Mouse (Mus musculus): ENCODE measurements around the gene Acsm2. TPM values are rescaled to one million over a fixed set of nuclear protein-coding genes. Genes with fewer than 3 reads are reported as not detected.

Gene Acsm2
- polyA plus RNA-seq (2015; fragmentation: Nextera tagmentation; extraction: Ambion mirVana) = not detected in 2 replicates

DNA sequence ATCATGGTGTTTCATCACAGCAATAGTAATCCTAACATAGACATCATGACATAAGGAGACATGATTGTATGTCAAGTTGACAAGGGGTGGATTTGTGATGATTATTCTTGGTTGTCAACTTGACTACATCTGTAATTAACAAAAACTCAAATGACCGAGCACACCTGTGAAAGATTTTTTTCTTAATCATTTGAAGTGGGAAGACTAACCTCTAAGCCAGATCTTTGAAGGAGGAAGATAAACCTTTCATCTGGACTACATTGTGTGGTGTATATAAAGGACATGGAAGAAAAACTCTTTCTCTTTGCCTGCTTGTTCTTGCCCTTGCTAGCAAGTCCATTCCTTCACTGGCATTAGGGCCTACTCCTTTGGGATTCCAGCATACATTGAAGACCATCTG is at the start of gene Acsm2:
Acsm2 (plus strand) TSS at position 301 of the 400 bp plus-strand sequence.
- no peaks in the 10 kb centered on the region for H3K4me1 ChIP-seq (replicated peaks; ENCODE audit: control insufficient read depth, insufficient read depth, low read length)
- no peak for ATAC-seq (ENCODE audit: low read depth)

GRCm38 (mm10) chr7:119511143-119511542 is 43.0 kb upstream of the Acsm2 start:
- no peak overlapping the region for H3K9ac ChIP-seq (ENCODE audit: low read length)
- H3K4me2 ChIP-seq (ENCODE audit: low read depth, low read length) = no peak overlapping the region
- H3K27ac ChIP-seq (ENCODE audit: low read length) = no peak overlapping the region
- WGBS = 84% methylated on average over 4 of the region's 4 CpGs
- no peaks in the 10 kb centered on the region for H3K4me1 ChIP-seq (replicated peaks; ENCODE audit: control insufficient read depth, insufficient read depth, low read length)
- no peak for ATAC-seq (ENCODE audit: low read depth)
- H3K9me3 ChIP-seq (ENCODE audit: control insufficient read depth, low read length) = no peaks in the 10 kb centered on the region
- H3K4me3 ChIP-seq (ENCODE audit: low read length) = no peak overlapping the region
- H3K27me3 ChIP-seq (ENCODE audit: control insufficient read depth, insufficient read depth, low read depth, low read length) = no peaks in the 10 kb centered on the region
- H3K36me3 ChIP-seq (ENCODE audit: control insufficient read depth, insufficient read depth, low read length) = no peaks in the 10 kb centered on the region

More for the DNA sequence above, at the start of gene Acsm2:
- Histone ChIP-seq H3K36me3 (ENCODE audit: control insufficient read depth, insufficient read depth, low read length) (no peaks in the 10 kb centered on the region), H3K27ac (ENCODE audit: low read length) (no peak within 1 kb of the TSS), H3K4me3 (ENCODE audit: low read length) (no peak within 1 kb of the TSS), H3K27me3 (ENCODE audit: control insufficient read depth, insufficient read depth, low read depth, low read length) (no peaks in the 10 kb centered on the region), H3K9ac (ENCODE audit: low read length) (no peak within 1 kb of the TSS), H3K9me3 (ENCODE audit: control insufficient read depth, low read length) (no peaks in the 10 kb centered on the region), H3K4me2 (ENCODE audit: low read depth, low read length) (no peak within 1 kb of the TSS)
- 84% methylated on average over 1 of the region's 1 CpGs for WGBS

DNA sequence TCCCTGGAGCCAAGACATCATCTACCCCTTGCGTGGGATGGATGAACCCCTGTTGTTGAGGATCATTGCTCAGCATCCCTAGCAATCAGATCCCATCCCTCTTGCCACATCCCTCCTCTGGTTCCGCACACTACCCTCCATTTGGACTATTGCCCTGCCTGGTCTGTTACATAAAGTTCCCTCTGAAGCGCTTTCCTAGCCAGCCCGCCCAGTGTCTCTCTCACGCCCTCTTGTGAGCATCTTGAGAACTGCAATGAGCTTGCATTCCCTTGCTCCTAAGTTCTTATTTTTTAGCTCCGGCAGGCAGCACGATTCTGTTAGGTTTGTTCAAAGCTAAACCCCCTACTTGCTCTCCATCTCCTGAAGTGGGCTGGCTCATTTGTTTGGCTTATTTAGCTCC is 41.1 kb upstream of the Acsm2 start:
- Histone ChIP-seq H3K27me3 (ENCODE audit: control insufficient read depth, insufficient read depth, low read depth, low read length) (no peaks in the 10 kb centered on the region), H3K4me3 (ENCODE audit: low read length) (no peak overlapping the region), H3K9me3 (ENCODE audit: control insufficient read depth, low read length) (no peaks in the 10 kb centered on the region), H3K36me3 (ENCODE audit: control insufficient read depth, insufficient read depth, low read length) (no peaks in the 10 kb centered on the region), H3K4me1 (replicated peaks; ENCODE audit: control insufficient read depth, insufficient read depth, low read length) (no peaks in the 10 kb centered on the region), H3K27ac (ENCODE audit: low read length) (no peak overlapping the region), H3K4me2 (ENCODE audit: low read depth, low read length) (no peak overlapping the region), H3K9ac (ENCODE audit: low read length) (no peak overlapping the region)
- no peak for ATAC-seq (ENCODE audit: low read depth)
- 26% methylated on average over 7 of the region's 7 CpGs for WGBS

GRCm38 (mm10) chr7:119515492-119516271 is 38.5 kb upstream of the Acsm2 start:
- Histone ChIP-seq H3K9ac (ENCODE audit: low read length) (no peak overlapping the region), H3K4me1 (replicated peaks; ENCODE audit: control insufficient read depth, insufficient read depth, low read length) (no peaks in the 10 kb centered on the region), H3K4me3 (ENCODE audit: low read length) (no peak overlapping the region), H3K27me3 (ENCODE audit: control insufficient read depth, insufficient read depth, low read depth, low read length) (no peaks in the 10 kb centered on the region), H3K36me3 (ENCODE audit: control insufficient read depth, insufficient read depth, low read length) (no peaks in the 10 kb centered on the region), H3K9me3 (ENCODE audit: control insufficient read depth, low read length) (no peaks in the 10 kb centered on the region), H3K27ac (ENCODE audit: low read length) (no peak overlapping the region), H3K4me2 (ENCODE audit: low read depth, low read length) (no peak overlapping the region)
- no peak for ATAC-seq (ENCODE audit: low read depth)
- WGBS = 60% methylated on average over 10 of the region's 10 CpGs

DNA sequence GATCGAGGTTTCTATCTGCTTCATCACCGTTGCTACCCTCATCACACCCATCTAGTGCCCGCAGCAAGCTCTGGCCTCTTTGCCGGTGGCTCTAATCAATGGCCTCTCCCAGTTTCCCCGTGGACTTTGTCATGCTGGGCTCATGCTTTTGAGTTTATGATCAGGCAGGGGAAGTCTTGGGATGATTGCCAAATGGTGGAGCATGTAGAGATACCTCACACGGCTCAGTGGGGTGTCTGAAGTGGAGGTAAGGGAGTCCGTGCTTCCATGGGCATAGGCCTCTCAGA is 37.9 kb upstream of the Acsm2 start:
- no peak overlapping the region for H3K27ac ChIP-seq (ENCODE audit: low read length)
- H3K9ac ChIP-seq (ENCODE audit: low read length) = no peak overlapping the region
- 80% methylated on average over 7 of the region's 7 CpGs for WGBS
- H3K9me3 ChIP-seq (ENCODE audit: control insufficient read depth, low read length) = no peaks in the 10 kb centered on the region
- no peaks in the 10 kb centered on the region for H3K27me3 ChIP-seq (ENCODE audit: control insufficient read depth, insufficient read depth, low read depth, low read length)
- H3K4me3 ChIP-seq (ENCODE audit: low read length) = no peak overlapping the region
- no peaks in the 10 kb centered on the region for H3K36me3 ChIP-seq (ENCODE audit: control insufficient read depth, insufficient read depth, low read length)
- no peak for ATAC-seq (ENCODE audit: low read depth)
- H3K4me1 ChIP-seq (replicated peaks; ENCODE audit: control insufficient read depth, insufficient read depth, low read length) = no peaks in the 10 kb centered on the region
- H3K4me2 ChIP-seq (ENCODE audit: low read depth, low read length) = no peak overlapping the region

GRCm38 (mm10) chr7:119519163-119519562 is 35.0 kb upstream of the Acsm2 start, which contains the start of gene Acsm5:
TSS of gene Acsm5 (plus strand) at chr7:119519463.
- H3K9me3 ChIP-seq (ENCODE audit: control insufficient read depth, low read length) = no peaks in the 10 kb centered on the region
- WGBS = 62% methylated on average over 5 of the region's 5 CpGs
- no peaks in the 10 kb centered on the region for H3K4me1 ChIP-seq (replicated peaks; ENCODE audit: control insufficient read depth, insufficient read depth, low read length)

GRCm38 (mm10) chr7:119519654-119520053 is 34.5 kb upstream of the Acsm2 start:
- ATAC-seq (ENCODE audit: low read depth) = peak; percentile 49; the same call in 1 of the 2 replicates
- whole genome bisulfite sequencing = 47% methylated on average over 5 of the region's 5 CpGs
- Histone ChIP-seq H3K36me3 (ENCODE audit: control insufficient read depth, insufficient read depth, low read length) (no peaks in the 10 kb centered on the region), H3K9me3 (ENCODE audit: control insufficient read depth, low read length) (no peaks in the 10 kb centered on the region), H3K27ac (ENCODE audit: low read length) (no peak overlapping the region), H3K9ac (ENCODE audit: low read length) (no peak overlapping the region), H3K4me3 (ENCODE audit: low read length) (no peak overlapping the region), H3K4me2 (ENCODE audit: low read depth, low read length) (no peak overlapping the region), H3K27me3 (ENCODE audit: control insufficient read depth, insufficient read depth, low read depth, low read length) (no peaks in the 10 kb centered on the region), H3K4me1 (replicated peaks; ENCODE audit: control insufficient read depth, insufficient read depth, low read length) (no peaks in the 10 kb centered on the region)

More at GRCm38 (mm10) chr7:119519163-119519562, 35.0 kb upstream of the Acsm2 start, which contains the start of gene Acsm5:
- H3K27me3 ChIP-seq (ENCODE audit: control insufficient read depth, insufficient read depth, low read depth, low read length) = no peaks in the 10 kb centered on the region
- H3K27ac ChIP-seq (ENCODE audit: low read length) = no peak within 1 kb of the TSS
- no peak within 1 kb of the TSS for H3K9ac ChIP-seq (ENCODE audit: low read length)
- H3K4me2 ChIP-seq (ENCODE audit: low read depth, low read length) = no peak within 1 kb of the TSS
- H3K4me3 ChIP-seq (ENCODE audit: low read length) = no peak within 1 kb of the TSS
- ATAC-seq (ENCODE audit: low read depth) = no peak
- H3K36me3 ChIP-seq (ENCODE audit: control insufficient read depth, insufficient read depth, low read length) = no peaks in the 10 kb centered on the region

- H3K4me1 ChIP-seq (replicated peaks; ENCODE audit: control insufficient read depth, insufficient read depth, low read length) = no peaks in the 10 kb centered on the region
- H3K9me3 ChIP-seq (ENCODE audit: control insufficient read depth, low read length) = no peaks in the 10 kb centered on the region
- H3K36me3 ChIP-seq (ENCODE audit: control insufficient read depth, insufficient read depth, low read length) = no peaks in the 10 kb centered on the region
- no peak for ATAC-seq (ENCODE audit: low read depth)
- WGBS = 50% methylated on average over 3 of the region's 3 CpGs
- H3K4me2 ChIP-seq (ENCODE audit: low read depth, low read length) = no peak overlapping the region
- no peak overlapping the region for H3K4me3 ChIP-seq (ENCODE audit: low read length)
- no peak overlapping the region for H3K27ac ChIP-seq (ENCODE audit: low read length)
- no peaks in the 10 kb centered on the region for H3K27me3 ChIP-seq (ENCODE audit: control insufficient read depth, insufficient read depth, low read depth, low read length)
- no peak overlapping the region for H3K9ac ChIP-seq (ENCODE audit: low read length)
These were observed 32.3 kb upstream of the Acsm2 start for GRCm38 (mm10) chr7:119521816-119522215.

DNA sequence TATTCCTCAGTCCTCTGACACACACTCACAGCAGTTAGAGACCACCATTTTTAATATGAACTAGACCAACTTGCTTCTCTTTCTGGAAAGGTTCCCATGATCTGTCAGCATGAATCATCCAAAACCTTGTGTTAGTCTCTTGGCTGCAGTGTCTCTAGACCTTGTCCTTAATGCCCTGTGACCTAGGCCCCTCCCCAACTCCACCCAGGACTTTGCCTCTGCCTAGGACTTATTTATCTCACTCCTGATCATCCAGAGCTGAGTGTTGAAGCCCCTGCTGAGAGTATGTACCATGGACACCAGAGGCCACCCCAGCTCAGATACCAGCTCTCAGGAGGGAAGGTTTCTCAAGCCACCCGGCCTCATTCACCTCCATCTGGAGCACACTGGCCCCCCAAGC is 31.8 kb upstream of the Acsm2 start:
- H3K27me3 ChIP-seq (ENCODE audit: control insufficient read depth, insufficient read depth, low read depth, low read length) = no peaks in the 10 kb centered on the region
- H3K36me3 ChIP-seq (ENCODE audit: control insufficient read depth, insufficient read depth, low read length) = no peaks in the 10 kb centered on the region
- ATAC-seq (ENCODE audit: low read depth) = no peak
- H3K4me3 ChIP-seq (ENCODE audit: low read length) = no peak overlapping the region
- WGBS = 76% methylated on average over 1 of the region's 1 CpGs
- no peak overlapping the region for H3K4me2 ChIP-seq (ENCODE audit: low read depth, low read length)
- H3K27ac ChIP-seq (ENCODE audit: low read length) = no peak overlapping the region
- H3K9me3 ChIP-seq (ENCODE audit: control insufficient read depth, low read length) = no peaks in the 10 kb centered on the region
- H3K4me1 ChIP-seq (replicated peaks; ENCODE audit: control insufficient read depth, insufficient read depth, low read length) = no peaks in the 10 kb centered on the region
- H3K9ac ChIP-seq (ENCODE audit: low read length) = no peak overlapping the region

Measured in lung, embryonic 16.5 days (tissue).